In genomic region chr16:36709405-36709804, GRCm38 (mm10) we compare ENCODE assay signal across 20 mouse cellular contexts. TPM values are rescaled to one million over a fixed set of nuclear protein-coding genes. Genes with fewer than 3 reads are reported as not detected.
A peak's percentile ranks its signal among the peaks of the same experiment; 100 is the strongest.
DNase-seq lines count a peak whose midpoint lies in the region; TF ChIP-seq lines count a peak whose summit lies in the region.
"Had no signal": no experiment of that assay in that cellular context is flagged by ENCODE, and none has a peak within 500 bp of the region (broad histone marks: within the 10 kb centered on the region; RNA-seq: fewer than 3 reads in every experiment).

No protein-coding gene starts in this region.

- H3K27me3 ChIP-seq in hindbrain, embryonic 10.5 days (ENCODE audit: insufficient read depth, poor library complexity, severe bottlenecking): no peaks in the 10 kb centered on the region
- H3K27me3 ChIP-seq: intestine, embryonic 15.5 days; midbrain, embryonic 12.5 days; neural tube, embryonic 12.5 days had no signal

- no peaks in the 10 kb centered on the region; the same call in 1 of the 2 replicates for H3K4me1 ChIP-seq in bone marrow, adult 2 months (ENCODE audit: control insufficient read depth, insufficient read depth, low read length)
- H3K4me1 ChIP-seq in hindbrain, embryonic 10.5 days (replicated peaks): 0 out of 2 replicates have a peak, but pooled peaks cover 4% of the 10 kb centered on the region
- H3K4me1 ChIP-seq: intestine, embryonic 15.5 days; midbrain, embryonic 12.5 days; neural tube, embryonic 12.5 days had no signal

- H3K27ac ChIP-seq in bone marrow, adult 2 months (ENCODE audit: control insufficient read depth, insufficient read depth, low read depth, low read length, poor library complexity): peak overlapping the region; percentile 48
- H3K27ac ChIP-seq in hindbrain, embryonic 10.5 days: no peak overlapping the region
- H3K27ac ChIP-seq: heart, adult 2 months; intestine, embryonic 15.5 days; midbrain, embryonic 12.5 days; neural tube, embryonic 12.5 days had no signal

- no peak for TF ChIP-seq CTCF in bone marrow, adult 2 months (IDR thresholded peaks at IDR 0.05; ENCODE audit: control insufficient read depth, insufficient read depth, low read length)

- H3K9me3 ChIP-seq in hindbrain, embryonic 10.5 days: no peaks in the 10 kb centered on the region
- H3K9me3 ChIP-seq: G1E; intestine, embryonic 15.5 days; midbrain, embryonic 12.5 days; neural tube, embryonic 12.5 days had no signal

- H3K36me3 ChIP-seq in hindbrain, embryonic 10.5 days: no peaks in the 10 kb centered on the region
- H3K36me3 ChIP-seq: G1E; intestine, embryonic 15.5 days; midbrain, embryonic 12.5 days; neural tube, embryonic 12.5 days had no signal

- peak; percentile 75 for DNase-seq in A20 (ENCODE audit: low read depth, low spot score)
- peak; percentile 69 for DNase-seq in CD4-positive, CD25-positive, alpha-beta regulatory T cell, adult 2 months (ENCODE audit: low read depth, low spot score)
- DNase-seq in naive thymus-derived CD4-positive, alpha-beta T cell, adult 2 months (ENCODE audit: low read depth): peak; percentile 39
- no peak for DNase-seq in hindbrain, embryonic 10.5 days (ENCODE audit: low spot score)
- no peak for DNase-seq in adrenal gland, postnatal 4 days (ENCODE audit: low spot score in 2 of 2)
- DNase-seq in kidney, adult 18-20 months: no peak
- DNase-seq in gastrocnemius, postnatal 10 days: no peak
- DNase-seq: cerebellum, adult 18-20 months; forebrain, postnatal 0 days; heart, postnatal 36 days; kidney, postnatal 10 days; layer of hippocampus, adult 9-11 months; thymus, postnatal 14 days had no signal

- WGBS in bone marrow, adult 2 months: 22% methylated on average over 17 of the region's 17 CpGs
- 94% methylated on average over 17 of the region's 17 CpGs for WGBS in hindbrain, embryonic 10.5 days

- peak overlapping the region; percentile 37 for H3K4me3 ChIP-seq in bone marrow, adult 2 months (replicated peaks; ENCODE audit: control insufficient read depth, low read depth, low read length)
- H3K4me3 ChIP-seq in hindbrain, embryonic 10.5 days: no peak overlapping the region
- H3K4me3 ChIP-seq: heart, adult 2 months; intestine, embryonic 15.5 days; midbrain, embryonic 12.5 days; neural tube, embryonic 12.5 days had no signal

- no peak for TF ChIP-seq POLR2A in bone marrow, adult 2 months (IDR thresholded peaks at IDR 0.05; ENCODE audit: borderline replicate concordance, control insufficient read depth, low read depth, low read length)

RNA-seq across cellular contexts. Expression of gene Ildr1, which starts 15.6 kb away (rescaled TPM):
- polyA plus RNA-seq in bone marrow, adult 2 months (2011; ENCODE audit: insufficient read depth, insufficient read length, low replicate concordance, missing spikeins): 0.45 and 1.5 TPM in 2 replicates
- 0.41 and 0.85 TPM in 2 replicates for polyA plus RNA-seq in hindbrain, embryonic 10.5 days (2016; fragmentation: Nextera tagmentation; extraction: Ambion mirVana)
- 1 to 10 TPM in 1 of 2 experiments, under 1 TPM in 1; 0.14 to 3.0 TPM for total RNA-seq in adrenal gland, postnatal 4 days (2021)
- under 1 TPM in 1 of 2 experiments, not detected in 1; 0.07 TPM for total RNA-seq in gastrocnemius, postnatal 10 days (2021)
- total RNA-seq: heart, adult 2 months; heart, postnatal 36 days had no signal
- polyA plus RNA-seq: G1E; liver, embryonic 11.5 days; midbrain, embryonic 12.5 days; neural tube, embryonic 12.5 days had no signal

RNA-seq across cellular contexts. Expression of gene Cd86, which starts 43.5 kb away (rescaled TPM):
- 5.9 and 14.5 TPM in 2 replicates for polyA plus RNA-seq in bone marrow, adult 2 months (2011; ENCODE audit: insufficient read depth, insufficient read length, low replicate concordance, missing spikeins)
- polyA plus RNA-seq in hindbrain, embryonic 10.5 days (2016; fragmentation: Nextera tagmentation; extraction: Ambion mirVana): 1.2 TPM in 2 replicates
- total RNA-seq in adrenal gland, postnatal 4 days (2021): 1 to 10 TPM; 1.8 to 2.3 TPM
- total RNA-seq in gastrocnemius, postnatal 10 days (2021): 1 to 10 TPM; 1.2 to 1.3 TPM
- total RNA-seq: G1E had no signal
- polyA plus RNA-seq: G1E had no signal

Comparison
In these comparisons a context has a peak if more than half of its experiments do, and no peak if none do; other contexts are left out.
1. DNase-seq: peak in A20 (single experiment), CD4-positive, CD25-positive, alpha-beta regulatory T cell, adult 2 months (single experiment) and naive thymus-derived CD4-positive, alpha-beta T cell, adult 2 months (single experiment); none in hindbrain, embryonic 10.5 days (single experiment), adrenal gland, postnatal 4 days (0 of 2), kidney, adult 18-20 months (single experiment) and gastrocnemius, postnatal 10 days (single experiment).